8 mouse cellular contexts compared by ENCODE assay signal in genomic region chr1:82284403-82284802, GRCm38 (mm10). TPM values are rescaled to one million over a fixed set of nuclear protein-coding genes. Genes with fewer than 3 reads are reported as not detected.
DNase-seq lines count a peak whose midpoint lies in the region; ATAC-seq and TF ChIP-seq lines count a peak whose summit lies in the region.
"Had no signal": no experiment of that assay in that cellular context is flagged by ENCODE, and none has a peak within 500 bp of the region (broad histone marks: within the 10 kb centered on the region; RNA-seq: fewer than 3 reads in every experiment).

No protein-coding gene starts in this region.

- TF ChIP-seq CTCF in lung, adult 2 months (IDR thresholded peaks at IDR 0.05; ENCODE audit: insufficient read depth, low read length) = no peak
- no peak for TF ChIP-seq CTCF in olfactory bulb, adult 2 months (IDR thresholded peaks at IDR 0.05; ENCODE audit: insufficient read depth, low read depth, low read length)

- ATAC-seq in forebrain, embryonic 12.5 days (ENCODE audit: low FRiP score) = no peak
- ATAC-seq in megakaryocyte progenitor cell, adult 5-6 weeks (replicated peaks; ENCODE audit: poor library complexity) = no peak

- peak overlapping the region; percentile 77 for H3K9ac ChIP-seq in forebrain, embryonic 12.5 days

- H3K4me2 ChIP-seq in forebrain, embryonic 12.5 days = peak overlapping the region; percentile 85

- peak overlapping the region; percentile 14 for H3K4me3 ChIP-seq in lung, adult 2 months (replicated peaks; ENCODE audit: extremely low read depth, low read depth, low read length)
- peak overlapping the region; percentile 51 for H3K4me3 ChIP-seq in forebrain, embryonic 12.5 days (replicated peaks)
- H3K4me3 ChIP-seq in limb, embryonic 10.5 days = peak overlapping the region; percentile 76
- H3K4me3 ChIP-seq in olfactory bulb, adult 2 months (ENCODE audit: insufficient read depth, low read depth, low read length) = peak overlapping the region; percentile 64

- 0 out of 2 replicates have a peak, but pooled peaks cover 5% of the 10 kb centered on the region for H3K27me3 ChIP-seq in forebrain, embryonic 12.5 days
- peaks cover 26% of the 10 kb centered on the region for H3K27me3 ChIP-seq in limb, embryonic 10.5 days (ENCODE audit: low read depth, poor library complexity, severe bottlenecking)

- peaks cover 24% of the 10 kb centered on the region for H3K4me1 ChIP-seq in lung, adult 2 months (ENCODE audit: control insufficient read depth, insufficient read depth, low read length)
- H3K4me1 ChIP-seq in forebrain, embryonic 12.5 days = peaks cover 57% of the 10 kb centered on the region
- peaks cover 67% of the 10 kb centered on the region for H3K4me1 ChIP-seq in limb, embryonic 10.5 days
- peaks cover 28% of the 10 kb centered on the region for H3K4me1 ChIP-seq in olfactory bulb, adult 2 months (ENCODE audit: control insufficient read depth, insufficient read depth, low read length)

- WGBS in lung, adult 2 months = 29% methylated on average over 4 of the region's 4 CpGs
- 24% methylated on average over 4 of the region's 4 CpGs for WGBS in forebrain, embryonic 12.5 days
- 44% methylated on average over 4 of the region's 4 CpGs for WGBS in limb, embryonic 10.5 days
- WGBS in olfactory bulb, adult 2 months = 8% methylated on average over 4 of the region's 4 CpGs

- no peak for DNase-seq in lung, adult 2 months
- no peak for DNase-seq in lung, adult 18-20 months
- DNase-seq in limb, embryonic 10.5 days (ENCODE audit: low spot score) = no peak
- no peak for DNase-seq in cerebellum, adult 11 months

- H3K36me3 ChIP-seq in forebrain, embryonic 12.5 days (replicated peaks) = peaks cover 22% of the 10 kb centered on the region
- H3K36me3 ChIP-seq in limb, embryonic 10.5 days = peaks cover 34% of the 10 kb centered on the region

- no peaks in the 10 kb centered on the region for H3K9me3 ChIP-seq in forebrain, embryonic 12.5 days
- peaks cover 4% of the 10 kb centered on the region; the same call in 1 of the 2 replicates for H3K9me3 ChIP-seq in limb, embryonic 10.5 days (replicated peaks)

- TF ChIP-seq POLR2A in lung, adult 2 months (IDR thresholded peaks at IDR 0.05; ENCODE audit: borderline replicate concordance, extremely low read depth, low read depth, low read length) = no peak
- TF ChIP-seq POLR2A in olfactory bulb, adult 2 months (IDR thresholded peaks at IDR 0.05; ENCODE audit: insufficient read depth, low read depth, low read length) = no peak

- H3K27ac ChIP-seq in forebrain, embryonic 12.5 days = peak overlapping the region; percentile 91
- peak overlapping the region; percentile 94 for H3K27ac ChIP-seq in limb, embryonic 10.5 days
- peak overlapping the region; percentile 98 for H3K27ac ChIP-seq in olfactory bulb, adult 2 months (ENCODE audit: insufficient read depth, low read depth, low read length)

RNA-seq across cellular contexts. Expression of gene Irs1, which starts 6.8 kb away (rescaled TPM):
- 9.6 and 11.1 TPM in 2 replicates for polyA plus RNA-seq in lung, adult 2 months (2012; rRNA removed)
- polyA plus RNA-seq in forebrain, embryonic 12.5 days (2016; fragmentation: Nextera tagmentation; extraction: Ambion mirVana) = 17.8 and 18.3 TPM in 2 replicates
- polyA plus RNA-seq in limb, embryonic 10.5 days (2016; fragmentation: Nextera tagmentation; extraction: Ambion mirVana) = 5.9 and 8.4 TPM in 2 replicates
- not detected in 2 replicates for polyA plus RNA-seq in olfactory bulb, adult 2 months (2012; ENCODE audit: insufficient read depth, insufficient read length, low replicate concordance, missing spikeins)
- not detected in 2 replicates for total RNA-seq in megakaryocyte progenitor cell, adult 5-6 weeks (2015)
- not detected in 2 replicates for total RNA-seq in megakaryocyte progenitor cell, adult 5-6 weeks (2017)

RNA-seq across cellular contexts. Expression of gene Rhbdd1, which starts 31.8 kb away (rescaled TPM):
- polyA plus RNA-seq in lung, adult 2 months (2012; rRNA removed) = 13.5 and 16.3 TPM in 2 replicates
- 8.9 and 10.4 TPM in 2 replicates for polyA plus RNA-seq in forebrain, embryonic 12.5 days (2016; fragmentation: Nextera tagmentation; extraction: Ambion mirVana)
- polyA plus RNA-seq in limb, embryonic 10.5 days (2016; fragmentation: Nextera tagmentation; extraction: Ambion mirVana) = 8.4 and 9.1 TPM in 2 replicates
- not detected in 2 replicates for polyA plus RNA-seq in olfactory bulb, adult 2 months (2012; ENCODE audit: insufficient read depth, insufficient read length, low replicate concordance, missing spikeins)
- total RNA-seq in megakaryocyte progenitor cell, adult 5-6 weeks (2015) = 11.6 and 12.1 TPM in 2 replicates
- 14.1 and 16.0 TPM in 2 replicates for total RNA-seq in megakaryocyte progenitor cell, adult 5-6 weeks (2017)

RNA-seq across cellular contexts. Expression of gene Gm9747, which starts 51.5 kb away (rescaled TPM):
- polyA plus RNA-seq in lung, adult 2 months (2012; rRNA removed) = 0.04 TPM in 1 of 2 replicates, not detected in the other
- 37.0 and 38.2 TPM in 2 replicates for polyA plus RNA-seq in forebrain, embryonic 12.5 days (2016; fragmentation: Nextera tagmentation; extraction: Ambion mirVana)
- polyA plus RNA-seq in limb, embryonic 10.5 days (2016; fragmentation: Nextera tagmentation; extraction: Ambion mirVana) = 15.4 and 24.6 TPM in 2 replicates
- polyA plus RNA-seq in olfactory bulb, adult 2 months (2012; ENCODE audit: insufficient read depth, insufficient read length, low replicate concordance, missing spikeins) = not detected in 2 replicates
- total RNA-seq in megakaryocyte progenitor cell, adult 5-6 weeks (2015) = not detected in 2 replicates
- total RNA-seq in megakaryocyte progenitor cell, adult 5-6 weeks (2017) = not detected in 2 replicates
- polyA plus RNA-seq: large intestine, adult 2 months had no signal

Comparison
In these comparisons a context has a peak if more than half of its experiments do, and no peak if none do; other contexts are left out.
1. H3K4me3 ChIP-seq: peak in every context shown above with its lines; median percentile 76 in limb, embryonic 10.5 days; 64 in olfactory bulb, adult 2 months; 51 in forebrain, embryonic 12.5 days; 14 in lung, adult 2 months.
2. RNA of gene Gm9747, which starts 51.5 kb away (polyA plus RNA-seq): 37.0 to 38.2 TPM in forebrain, embryonic 12.5 days and 15.4 to 24.6 TPM in limb, embryonic 10.5 days; 0.04 TPM in lung, adult 2 months and not detected in olfactory bulb, adult 2 months; every median in the first group is over 10 times any median in the second.
3. Peak in every context shown above with its lines, with median percentiles within 50 percentile points of each other: H3K27ac ChIP-seq.